Mouse (Mus musculus) kidney, postnatal 10 days (tissue): Measurements from ENCODE around the gene Gemin5.
A peak's percentile ranks its signal among the peaks of the same experiment; 100 is the strongest.
"Not testable (repeated sequence)": the region's sequence is repeated elsewhere in the genome, so short reads cannot be mapped to it uniquely, and the experiment has no call there.

ENCODE experiments used
- DNase-seq: peaks from one replicate; pipeline ENCODE4 v3.0.0; 2021; ENCODE audit warnings: mixed read lengths

The Gemin5 gene

GRCm38 (mm10) chr11:58107009-58107408 is 61.3 kb downstream of the Gemin5 start:
- no peak for DNase-seq

- no peak for DNase-seq
Measured at GRCm38 (mm10) chr11:58104351-58104791, 64.0 kb downstream of the Gemin5 start.

- DNase-seq: peak; percentile 99
Measured at GRCm38 (mm10) chr11:58103697-58104306, 64.5 kb downstream of the Gemin5 start, which contains the start of gene Cnot8. Cnot8 (plus strand) TSS chr11:58104153.

- peak; percentile 47 for DNase-seq
Measured at GRCm38 (mm10) chr11:58103344-58103653, 65.0 kb downstream of the Gemin5 start.

- no peak for DNase-seq
Measured at GRCm38 (mm10) chr11:58102581-58103343, 65.6 kb downstream of the Gemin5 start.

- no peak for DNase-seq
Measured at GRCm38 (mm10) chr11:58102146-58102545, 66.2 kb downstream of the Gemin5 start.

GRCm38 (mm10) chr11:58101194-58101720 is 67.1 kb downstream of the Gemin5 start:
- no peak for DNase-seq

GRCm38 (mm10) chr11:58100006-58100405 is 68.3 kb downstream of the Gemin5 start:
- DNase-seq: no peak

- not testable (repeated sequence) for DNase-seq
Measured at GRCm38 (mm10) chr11:58098366-58098720, 70.0 kb downstream of the Gemin5 start.

- DNase-seq: peak; percentile 19
Measured at GRCm38 (mm10) chr11:58097621-58098365, 70.5 kb downstream of the Gemin5 start.

- DNase-seq: peak; percentile 20
Measured at GRCm38 (mm10) chr11:58096821-58097620, 71.3 kb downstream of the Gemin5 start.

GRCm38 (mm10) chr11:58096160-58096559 is 72.2 kb downstream of the Gemin5 start:
- DNase-seq: no peak

- DNase-seq: no peak
Measured at GRCm38 (mm10) chr11:58095561-58095960, 72.8 kb downstream of the Gemin5 start.

- DNase-seq: no peak
Measured at GRCm38 (mm10) chr11:58094766-58095165, 73.6 kb downstream of the Gemin5 start.

GRCm38 (mm10) chr11:58093021-58093528 is 75.3 kb downstream of the Gemin5 start, which contains the start of gene Gm12248:
Gm12248 (minus strand) TSS chr11:58093134.
- DNase-seq: peak; percentile 48

- DNase-seq: no peak
Measured at GRCm38 (mm10) chr11:58092541-58092940, 75.8 kb downstream of the Gemin5 start.

- no peak for DNase-seq
Measured at GRCm38 (mm10) chr11:58081716-58082115, 86.6 kb downstream of the Gemin5 start.

GRCm38 (mm10) chr11:58077270-58077669 is 91.1 kb downstream of the Gemin5 start:
- DNase-seq: no peak

- no peak for DNase-seq
Measured at GRCm38 (mm10) chr11:58072978-58073377, 95.4 kb downstream of the Gemin5 start.
